Mouse (Mus musculus) embryonic facial prominence, embryonic 13.5 days (tissue): ENCODE data around the gene Hexdc. TPM values are rescaled to one million over a fixed set of nuclear protein-coding genes. Genes with fewer than 3 reads are reported as not detected.

Source experiments
- ATAC-seq: fragments of 200-750 bp; cut with Nextera tagmentation; 2 replicates; pipeline ENCODE4 v1.8.0; 2017; ENCODE audit warnings: low read depth; ENCODE audit not compliant: insufficient number of reproducible peaks, insufficient read depth, low FRiP score, low TSS enrichment
- H3K27ac ChIP-seq: fragments of 300-500 bp; sonication (generic); 2 replicates; pipeline ENCODE4 v1.5.1; 2015; ENCODE audit warnings: moderate library complexity, mild to moderate bottlenecking, inconsistent platforms
- H3K27me3 ChIP-seq: fragments of 300-500 bp; sonication (generic); 2 replicates; pipeline ENCODE4 v1.6.1; 2015; ENCODE audit warnings: mild to moderate bottlenecking, inconsistent platforms
- H3K36me3 ChIP-seq: fragments of 300-500 bp; sonication (generic); 2 replicates; pipeline ENCODE4 v1.6.1; 2015; ENCODE audit warnings: mild to moderate bottlenecking, inconsistent platforms
- H3K4me1 ChIP-seq: fragments of 300-500 bp; sonication (generic); 2 replicates; pipeline ENCODE4 v1.6.1; 2015; ENCODE audit warnings: inconsistent platforms
- H3K4me2 ChIP-seq: fragments of 300-500 bp; sonication (generic); 2 replicates; pipeline ENCODE4 v1.6.1; 2015; ENCODE audit warnings: moderate library complexity, mild to moderate bottlenecking, inconsistent platforms
- H3K4me3 ChIP-seq: fragments of 300-500 bp; sonication (generic); 2 replicates; pipeline ENCODE4 v1.5.1; 2015; ENCODE audit warnings: mild to moderate bottlenecking, inconsistent platforms
- H3K9ac ChIP-seq: fragments of 300-500 bp; sonication (generic); 2 replicates; pipeline ENCODE4 v1.6.1; 2015; ENCODE audit warnings: mild to moderate bottlenecking, inconsistent platforms
- H3K9me3 ChIP-seq: fragments of 300-500 bp; sonication (generic); 2 replicates; pipeline ENCODE4 v1.6.1; 2016; ENCODE audit warnings: inconsistent platforms
- WGBS: fragments of 180-500 bp; shearing (Covaris S2); methylation state at CpG from one replicate; pipeline ENCODE4 v1.1.7; 2015; ENCODE audit warnings: mixed read lengths; 5-methylcytosine and 5-hydroxymethylcytosine counted together
- polyA plus RNA-seq: library from polyadenylated mRNA; unstranded; fragments of >200 nt; fragmentation: Nextera tagmentation; extraction: Ambion mirVana; gene quantifications from 2 replicates; pipeline ENCODE4 v1.2.1, GENCODE M21; 2015

Gene Hexdc
- polyA plus RNA-seq, 1 experiment from 2014 or later: 9.3 TPM

DNA sequence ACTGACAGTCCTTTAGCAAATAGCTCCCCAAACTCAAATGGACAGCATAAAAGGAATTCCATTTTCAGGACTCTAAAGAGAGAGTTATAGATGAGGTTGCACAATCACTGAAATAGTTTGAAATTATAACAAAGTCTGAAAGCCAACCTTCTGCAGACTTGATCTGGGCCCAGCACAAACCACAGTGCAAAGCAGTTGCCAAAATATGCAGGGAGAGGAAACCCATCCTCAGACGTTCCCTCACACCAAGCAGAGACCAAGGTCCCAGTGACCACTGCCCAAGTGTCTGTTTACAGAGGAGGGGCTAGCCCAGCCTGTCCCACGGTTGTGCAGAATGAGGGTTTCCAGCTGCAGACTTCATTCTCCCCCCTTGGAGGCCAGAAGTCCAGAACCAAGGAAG, 5.6 kb upstream of the Hexdc start:
- Histone ChIP-seq H3K27me3 (no peaks in the 10 kb centered on the region), H3K27ac (no peak overlapping the region), H3K4me2 (no peak overlapping the region), H3K4me3 (no peak overlapping the region), H3K4me1 (peaks cover 4% of the 10 kb centered on the region; the same call in 1 of the 2 replicates), H3K36me3 (0 out of 2 replicates have a peak, but pooled peaks cover 16% of the 10 kb centered on the region), H3K9me3 (no peaks in the 10 kb centered on the region), H3K9ac (no peak overlapping the region)
- 34% methylated on average over 2 of the region's 2 CpGs for WGBS
- no peak for ATAC-seq

DNA sequence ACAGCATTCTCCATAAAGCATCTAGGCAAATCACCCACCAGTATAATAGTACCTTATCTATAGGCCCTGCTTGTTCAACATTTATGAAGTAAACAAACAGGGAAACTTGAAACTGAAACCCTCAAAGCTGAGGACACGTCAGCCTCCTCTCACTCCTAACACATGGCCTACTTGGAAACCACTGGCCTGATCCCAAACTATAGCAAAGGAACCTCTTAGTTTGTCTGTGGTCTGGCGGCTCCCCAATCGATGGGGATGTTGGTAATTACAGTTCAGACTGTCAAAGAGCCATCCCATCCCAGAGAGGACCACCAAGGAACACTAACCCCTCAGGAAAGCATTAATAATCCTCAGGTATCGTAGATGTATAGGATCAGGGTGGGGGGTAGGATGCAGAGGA, 4.4 kb upstream of the Hexdc start:
- no peaks in the 10 kb centered on the region for H3K9me3 ChIP-seq
- no peaks in the 10 kb centered on the region for H3K27me3 ChIP-seq
- 70% methylated on average over 4 of the region's 4 CpGs for whole genome bisulfite sequencing
- H3K36me3 ChIP-seq: 0 out of 2 replicates have a peak, but pooled peaks cover 10% of the 10 kb centered on the region
- peaks cover 8% of the 10 kb centered on the region; the same call in 1 of the 2 replicates for H3K4me1 ChIP-seq
- no peak overlapping the region for H3K27ac ChIP-seq
- H3K9ac ChIP-seq: no peak overlapping the region
- H3K4me3 ChIP-seq: no peak overlapping the region
- no peak for ATAC-seq
- no peak overlapping the region for H3K4me2 ChIP-seq

DNA sequence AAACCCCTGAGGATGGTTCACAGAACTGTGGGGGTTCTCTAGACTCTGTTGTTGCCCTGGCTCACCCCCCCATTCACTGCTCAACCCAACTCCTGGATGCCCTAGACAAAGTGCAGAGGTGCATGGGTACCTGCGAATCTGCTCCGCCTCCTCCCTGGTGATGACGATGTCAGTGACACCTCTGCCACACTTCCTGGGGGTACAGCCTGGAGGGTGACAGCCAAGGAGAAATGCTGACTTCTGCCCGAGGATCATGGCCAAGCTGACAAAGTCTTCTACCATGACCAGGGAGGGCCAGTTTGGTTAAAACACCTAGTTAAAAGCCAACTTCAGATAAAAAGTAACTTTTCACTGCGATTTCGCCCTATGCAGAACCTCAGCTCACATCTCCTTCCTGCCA, 3.5 kb upstream of the Hexdc start:
- no peaks in the 10 kb centered on the region for H3K9me3 ChIP-seq
- H3K4me3 ChIP-seq: no peak overlapping the region
- 0 out of 2 replicates have a peak, but pooled peaks cover 7% of the 10 kb centered on the region for H3K36me3 ChIP-seq
- H3K4me1 ChIP-seq: peaks cover 14% of the 10 kb centered on the region
- no peak overlapping the region for H3K27ac ChIP-seq
- WGBS: 91% methylated on average over 6 of the region's 6 CpGs
- H3K27me3 ChIP-seq: no peaks in the 10 kb centered on the region
- no peak overlapping the region for H3K4me2 ChIP-seq
- H3K9ac ChIP-seq: no peak overlapping the region
- no peak for ATAC-seq

DNA sequence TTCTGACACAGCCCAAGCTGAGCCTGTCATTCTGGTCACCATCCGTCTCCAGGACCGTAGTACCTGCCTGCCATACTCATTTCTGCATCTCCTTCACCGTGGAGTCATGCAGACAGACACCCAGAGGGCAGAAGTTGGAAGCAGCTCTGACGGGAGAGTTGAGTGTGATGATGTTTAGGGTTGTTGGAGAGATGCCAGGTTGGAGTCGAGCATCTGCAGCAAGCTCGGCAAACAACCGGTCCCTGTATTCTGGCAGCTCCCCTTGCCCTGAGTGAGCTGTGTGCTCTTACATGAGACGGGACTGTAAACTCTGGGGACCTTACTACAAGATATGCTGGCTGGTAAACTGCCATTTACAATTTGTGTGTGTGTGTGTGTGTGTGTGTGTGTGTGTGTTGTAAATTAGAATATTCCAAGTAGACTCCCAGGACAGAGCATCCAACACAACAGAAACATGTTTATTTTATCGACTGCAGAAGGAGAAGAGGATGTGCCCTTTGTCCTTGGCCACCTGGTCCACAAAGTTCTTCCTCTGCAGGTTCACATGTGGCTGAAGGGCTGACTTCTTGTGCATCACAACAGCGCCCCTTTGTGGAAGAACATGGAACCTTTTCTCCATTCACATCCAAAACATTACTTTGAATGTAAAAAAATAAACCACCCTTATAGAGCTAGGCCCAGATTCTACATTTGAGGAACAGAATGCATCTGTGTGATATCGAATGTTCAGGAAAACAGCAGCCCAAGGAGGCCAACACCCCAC, 2.6 kb upstream of the Hexdc start:
- Histone ChIP-seq H3K9me3 (no peaks in the 10 kb centered on the region), H3K27me3 (no peaks in the 10 kb centered on the region), H3K4me3 (no peak overlapping the region), H3K9ac (no peak overlapping the region), H3K4me1 (peaks cover 14% of the 10 kb centered on the region), H3K27ac (no peak overlapping the region), H3K4me2 (no peak overlapping the region), H3K36me3 (no peaks in the 10 kb centered on the region)
- WGBS: 48% methylated on average over 11 of the region's 11 CpGs
- no peak for ATAC-seq

DNA sequence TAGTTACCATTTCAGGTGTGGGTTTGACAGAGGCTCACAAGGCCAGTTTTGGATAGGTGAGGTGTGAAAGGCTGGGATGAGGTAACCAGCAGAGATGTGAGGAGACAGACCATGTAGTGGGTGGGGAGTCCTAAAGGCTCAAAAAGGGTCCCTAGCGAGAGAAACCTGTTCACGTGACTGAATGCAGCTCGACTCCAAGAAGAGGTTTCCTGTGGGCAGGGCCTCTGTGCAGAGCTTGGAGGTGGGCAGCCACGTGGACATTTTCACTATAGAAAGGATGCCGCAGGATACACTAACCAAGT, 423 bp upstream of the Hexdc start:
- no peaks in the 10 kb centered on the region for H3K9me3 ChIP-seq
- 0% methylated on average over 5 of the region's 5 CpGs for WGBS
- peaks cover 14% of the 10 kb centered on the region for H3K4me1 ChIP-seq
- H3K36me3 ChIP-seq: peaks cover 14% of the 10 kb centered on the region
- no peak for ATAC-seq
- H3K4me3 ChIP-seq: peak overlapping the region; percentile 74
- H3K27me3 ChIP-seq: no peaks in the 10 kb centered on the region
- H3K9ac ChIP-seq: peak overlapping the region; percentile 78
- H3K4me2 ChIP-seq: peak overlapping the region; percentile 79
- peak overlapping the region; percentile 82; the same call in 1 of the 2 replicates for H3K27ac ChIP-seq

DNA sequence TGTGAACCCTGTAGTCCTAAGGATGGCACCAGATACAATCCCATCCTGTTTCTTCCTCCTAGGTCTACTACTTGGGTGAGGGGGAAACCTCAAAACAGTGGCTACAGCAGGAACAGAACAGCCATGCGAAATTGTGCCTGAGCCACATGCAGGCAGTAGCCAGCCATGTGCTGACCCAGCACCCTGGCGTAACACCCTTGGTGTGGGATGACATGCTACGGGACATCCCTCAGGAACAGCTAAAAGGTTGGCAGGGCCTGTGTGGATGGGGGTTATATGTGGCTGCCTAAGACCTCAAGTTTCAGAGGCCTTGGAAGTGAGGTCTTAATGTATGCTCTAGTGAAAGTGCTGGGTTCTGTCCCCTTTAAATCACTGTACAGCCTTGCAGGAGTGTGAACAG, 12.6 kb downstream of the Hexdc start:
- 93% methylated on average over 3 of the region's 3 CpGs for WGBS
- no peaks in the 10 kb centered on the region for H3K27me3 ChIP-seq
- no peak overlapping the region for H3K9ac ChIP-seq
- ATAC-seq: no peak
- no peak overlapping the region for H3K27ac ChIP-seq
- H3K9me3 ChIP-seq: no peaks in the 10 kb centered on the region
- no peak overlapping the region for H3K4me3 ChIP-seq
- H3K4me1 ChIP-seq: no peaks in the 10 kb centered on the region
- H3K4me2 ChIP-seq: no peak overlapping the region
- peaks cover 75% of the 10 kb centered on the region for H3K36me3 ChIP-seq

DNA sequence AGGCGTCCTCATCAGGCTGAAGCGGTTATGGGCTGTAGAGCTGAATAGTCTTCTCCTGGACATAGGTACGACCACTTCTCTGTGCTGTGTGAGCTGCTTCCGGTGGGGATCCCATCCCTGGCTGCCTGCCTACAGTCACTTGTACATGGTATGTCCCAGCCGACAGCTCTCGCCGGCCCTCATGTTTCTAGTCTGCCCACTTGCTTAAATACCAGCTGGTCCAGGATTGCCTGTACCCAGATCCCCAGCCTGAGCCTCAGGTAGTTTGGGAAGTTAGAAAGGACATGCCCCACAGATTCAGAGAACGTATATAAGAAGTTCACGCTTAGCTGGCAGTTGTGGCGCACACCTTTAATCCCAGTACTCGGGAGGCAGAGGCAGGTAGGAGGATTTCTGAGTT, 15.5 kb downstream of the Hexdc start:
- 89% methylated on average over 11 of the region's 11 CpGs for WGBS
- H3K9ac ChIP-seq: 0 out of 2 replicates have a peak overlapping the region, but pooled peaks have one; percentile 36
- no peak overlapping the region for H3K4me3 ChIP-seq
- H3K4me2 ChIP-seq: no peak overlapping the region
- ATAC-seq: no peak
- H3K27ac ChIP-seq: no peak overlapping the region
- no peaks in the 10 kb centered on the region for H3K4me1 ChIP-seq
- no peaks in the 10 kb centered on the region for H3K9me3 ChIP-seq
- H3K36me3 ChIP-seq: peaks cover 87% of the 10 kb centered on the region
- no peaks in the 10 kb centered on the region for H3K27me3 ChIP-seq

DNA sequence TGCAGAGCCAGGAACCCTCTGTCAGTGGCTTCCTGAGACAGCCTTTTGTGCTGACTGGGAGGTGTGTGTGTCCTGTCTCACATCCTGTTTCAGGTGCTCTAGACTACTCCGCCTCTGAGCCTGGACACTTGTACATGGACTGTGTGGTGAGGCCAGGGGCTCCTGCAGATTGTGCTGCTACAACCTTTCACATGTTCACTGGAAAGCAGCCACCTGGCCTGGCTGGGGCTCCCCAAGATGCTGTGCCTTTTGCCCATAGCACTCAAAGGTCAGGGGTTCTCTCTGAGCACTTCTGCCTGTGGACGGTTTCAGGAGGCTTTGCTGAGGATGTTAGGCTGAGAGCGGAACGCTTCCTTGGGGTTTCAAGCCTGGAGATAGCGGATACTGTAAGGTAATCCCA, 16.5 kb downstream of the Hexdc start:
- Histone ChIP-seq H3K27ac (no peak overlapping the region), H3K9me3 (no peaks in the 10 kb centered on the region), H3K4me2 (no peak overlapping the region), H3K36me3 (peaks cover 92% of the 10 kb centered on the region), H3K27me3 (no peaks in the 10 kb centered on the region), H3K4me3 (no peak overlapping the region), H3K9ac (no peak overlapping the region), H3K4me1 (no peaks in the 10 kb centered on the region)
- no peak for ATAC-seq
- WGBS: 93% methylated on average over 5 of the region's 5 CpGs

DNA sequence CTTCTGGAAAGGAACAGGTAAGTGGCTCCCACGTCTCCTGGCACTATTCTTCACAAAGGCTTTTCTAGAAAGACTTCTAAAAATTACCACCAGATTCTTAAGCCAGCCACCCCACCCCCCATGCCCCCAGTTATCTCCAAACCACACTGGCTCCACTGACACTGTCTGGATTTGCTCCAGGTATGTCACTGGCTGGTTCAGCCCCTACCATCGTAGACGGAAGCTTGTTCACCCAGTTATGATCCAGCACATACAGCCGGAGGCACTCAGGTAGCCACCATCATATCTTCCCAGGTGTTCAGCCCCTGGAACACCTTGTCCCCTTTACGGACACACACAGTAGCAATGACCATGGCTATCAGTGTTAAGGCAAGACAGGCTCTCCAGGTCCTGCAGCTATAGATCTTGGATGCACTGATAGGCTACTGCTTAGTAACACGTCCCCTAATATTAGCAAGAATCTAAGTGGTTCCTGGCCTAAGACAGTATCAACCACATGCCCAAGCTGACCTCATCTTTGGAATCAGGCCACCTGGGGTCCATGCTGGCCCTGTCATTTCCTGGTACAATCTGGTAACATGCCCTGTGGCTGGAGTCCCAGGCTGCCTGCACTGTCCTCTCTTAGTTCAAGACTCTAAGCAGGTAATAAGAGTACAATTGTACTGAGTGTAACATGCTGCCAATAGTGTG, 17.2 kb downstream of the Hexdc start:
- Histone ChIP-seq H3K27ac (no peak overlapping the region), H3K27me3 (no peaks in the 10 kb centered on the region), H3K4me1 (no peaks in the 10 kb centered on the region), H3K9me3 (no peaks in the 10 kb centered on the region), H3K9ac (no peak overlapping the region), H3K4me2 (no peak overlapping the region), H3K36me3 (peaks cover 91% of the 10 kb centered on the region), H3K4me3 (no peak overlapping the region)
- no peak for ATAC-seq
- 88% methylated on average over 6 of the region's 6 CpGs for WGBS

DNA sequence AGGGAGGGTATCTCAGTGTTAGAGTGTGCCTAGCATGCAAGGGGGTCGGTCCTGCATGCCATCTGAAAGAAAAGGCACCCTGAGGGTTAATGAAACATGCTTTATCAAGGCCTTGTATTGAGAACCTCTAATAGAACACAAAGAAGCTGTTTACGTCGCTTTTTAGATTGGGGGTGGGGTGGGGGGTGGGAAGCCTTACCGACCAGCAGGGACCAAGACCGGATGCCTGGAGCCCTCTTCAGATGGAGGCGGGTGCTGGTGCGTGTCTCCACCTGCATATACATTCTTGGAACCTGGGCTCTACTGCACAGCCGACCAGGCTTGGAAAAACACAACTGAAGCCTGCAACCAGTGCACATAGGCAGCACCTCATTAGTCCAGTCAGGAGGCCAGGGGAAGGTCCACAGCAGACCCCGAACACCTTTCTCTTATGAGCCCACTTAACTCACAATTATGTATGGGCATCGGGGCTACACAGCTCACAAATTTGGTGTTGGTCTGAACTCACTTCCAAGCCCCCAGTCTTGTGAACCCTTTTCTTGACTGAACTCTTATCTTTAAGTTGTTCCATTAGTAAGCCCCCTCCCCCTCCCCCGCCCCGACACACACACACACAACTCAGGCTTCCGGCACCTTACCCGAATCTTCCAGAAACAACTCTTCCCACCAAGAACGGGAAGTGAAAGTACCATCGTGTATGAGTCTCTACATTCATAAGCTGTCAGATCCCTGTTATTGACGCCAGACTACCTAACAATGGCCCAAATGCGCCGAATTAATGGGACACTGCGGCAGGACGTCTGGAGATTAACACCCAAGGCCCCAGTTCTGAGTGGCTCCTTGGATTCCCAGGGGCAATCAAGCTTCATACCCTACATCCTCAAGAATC, 24.1 kb downstream of the Hexdc start:
- H3K9ac ChIP-seq: peak overlapping the region; percentile 80
- no peaks in the 10 kb centered on the region for H3K27me3 ChIP-seq
- H3K9me3 ChIP-seq: no peaks in the 10 kb centered on the region
- peak overlapping the region; percentile 76 for H3K4me3 ChIP-seq
- H3K27ac ChIP-seq: peak overlapping the region; percentile 75
- peak overlapping the region; percentile 79 for H3K4me2 ChIP-seq
- WGBS: 25% methylated on average over 21 of the region's 21 CpGs
- H3K4me1 ChIP-seq: peaks cover 20% of the 10 kb centered on the region
- no peak; the same call in 1 of the 2 replicates for ATAC-seq
- H3K36me3 ChIP-seq: peaks cover 39% of the 10 kb centered on the region

DNA sequence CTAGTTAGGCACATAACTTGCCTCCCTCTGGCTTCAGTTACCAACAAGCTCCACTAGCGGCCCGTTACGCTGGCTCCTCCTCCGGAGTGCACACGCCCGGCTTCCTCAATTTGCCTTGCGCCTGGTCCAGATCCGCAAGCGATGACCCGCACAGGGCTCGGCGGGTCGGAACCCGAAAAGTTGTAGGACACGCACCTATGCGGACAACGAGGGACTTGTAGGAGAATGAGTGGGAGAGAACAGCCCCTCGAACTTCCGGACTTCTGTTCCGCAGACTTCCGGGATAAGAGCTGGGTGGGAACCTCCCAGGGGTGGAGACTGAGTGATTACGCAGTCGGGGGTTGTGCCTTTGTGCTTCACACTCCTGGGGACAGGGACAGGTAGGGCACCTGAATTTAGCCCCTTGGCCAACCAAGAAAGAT, 24.8 kb downstream of the Hexdc start, which contains the start of gene Cybc1:
Cybc1 (minus strand) TSS at position 305 of the 422 bp plus-strand sequence.
- peak within 1 kb of the TSS; percentile 76 for H3K4me3 ChIP-seq
- peak within 1 kb of the TSS; percentile 75 for H3K27ac ChIP-seq
- peak; percentile 83 for ATAC-seq
- H3K4me1 ChIP-seq: peaks cover 20% of the 10 kb centered on the region
- no peaks in the 10 kb centered on the region for H3K27me3 ChIP-seq
- H3K4me2 ChIP-seq: peak within 1 kb of the TSS; percentile 79
- under 1% methylated on average over 23 of the region's 23 CpGs for WGBS
- no peaks in the 10 kb centered on the region for H3K9me3 ChIP-seq
- H3K9ac ChIP-seq: peak within 1 kb of the TSS; percentile 80
- peaks cover 32% of the 10 kb centered on the region for H3K36me3 ChIP-seq
